Mouse (Mus musculus): Measurements from ENCODE around the gene Zfp428.

DNA sequence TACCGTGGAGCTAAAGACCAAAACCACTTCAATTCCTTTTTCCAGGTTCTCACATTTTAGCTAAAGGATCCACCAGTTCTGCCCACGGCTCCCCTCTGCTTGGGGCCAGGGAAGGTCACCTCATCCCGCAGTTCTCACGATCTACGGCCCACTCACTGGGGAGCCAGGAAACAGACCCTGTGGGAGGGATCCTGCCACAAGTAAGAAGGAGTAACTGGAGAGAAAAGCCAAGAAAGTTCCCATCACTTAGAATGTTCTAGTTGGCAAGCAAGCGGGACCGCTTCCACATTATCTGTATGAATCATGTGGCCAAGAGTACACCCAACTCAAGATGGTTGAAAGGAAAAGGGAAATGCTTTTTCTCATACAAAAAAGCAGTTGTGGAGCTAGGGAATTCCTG is 29.9 kb upstream of the Zfp428 start:
- TF ChIP-seq EP300 (IDR thresholded peaks at IDR 0.05; ENCODE audit: low read depth) = no peak
- TF ChIP-seq CTCF (IDR thresholded peaks at IDR 0.05; ENCODE audit: low read depth) = no peak
